Mouse (Mus musculus) limb, embryonic 13.5 days (tissue): ENCODE measurements around the gene Ncoa7. TPM values are rescaled to one million over a fixed set of nuclear protein-coding genes. Genes with fewer than 3 reads are reported as not detected.

Experiments used
- ATAC-seq: fragments of 200-750 bp; cut with Nextera tagmentation; 2 replicates; pipeline ENCODE4 v1.8.0; 2017; ENCODE audit warnings: low read depth, moderate number of reproducible peaks, moderate TSS enrichment; ENCODE audit not compliant: low FRiP score
- H3K27ac ChIP-seq: fragments of 300-500 bp; sonication (generic); 2 replicates; pipeline ENCODE4 v1.5.1; 2015; ENCODE audit warnings: inconsistent platforms, mild to moderate bottlenecking, moderate library complexity
- H3K27me3 ChIP-seq: fragments of 300-500 bp; sonication (generic); 2 replicates; pipeline ENCODE4 v1.6.1; 2015; ENCODE audit warnings: mild to moderate bottlenecking, inconsistent platforms
- H3K36me3 ChIP-seq: fragments of 300-500 bp; sonication (generic); 2 replicates; pipeline ENCODE4 v1.6.1; 2015; ENCODE audit warnings: inconsistent platforms, mild to moderate bottlenecking, moderate library complexity
- H3K4me1 ChIP-seq: fragments of 300-500 bp; sonication (generic); 2 replicates; pipeline ENCODE4 v1.6.1; 2015; ENCODE audit warnings: inconsistent platforms
- H3K4me2 ChIP-seq: fragments of 300-500 bp; sonication (generic); replicated peaks from 2 replicates; pipeline ENCODE4 v1.6.1; 2015; ENCODE audit warnings: inconsistent platforms, mild to moderate bottlenecking, moderate library complexity
- H3K4me3 ChIP-seq: fragments of 300-500 bp; sonication (generic); 2 replicates; pipeline ENCODE4 v1.5.1; 2015; ENCODE audit warnings: moderate library complexity, mild to moderate bottlenecking, inconsistent platforms
- H3K9ac ChIP-seq: fragments of 300-500 bp; sonication (generic); 2 replicates; pipeline ENCODE4 v1.6.1; 2015; ENCODE audit warnings: mild to moderate bottlenecking, inconsistent platforms
- H3K9me3 ChIP-seq: fragments of 300-500 bp; sonication (generic); 2 replicates; pipeline ENCODE4 v1.6.1; 2016; ENCODE audit warnings: inconsistent platforms
- WGBS: fragments of 180-500 bp; shearing (Covaris S2); methylation state at CpG from one replicate; pipeline ENCODE4 v1.1.7; 2015; 5-methylcytosine and 5-hydroxymethylcytosine counted together
- polyA plus RNA-seq: library from polyadenylated mRNA; unstranded; fragments of >200 nt; fragmentation: Nextera tagmentation; extraction: Ambion mirVana; gene quantifications from 2 replicates; pipeline ENCODE4 v1.2.1, GENCODE M21; 2015

Gene Ncoa7
- polyA plus RNA-seq, 1 experiment from 2014 or later = 8.3 TPM

DNA sequence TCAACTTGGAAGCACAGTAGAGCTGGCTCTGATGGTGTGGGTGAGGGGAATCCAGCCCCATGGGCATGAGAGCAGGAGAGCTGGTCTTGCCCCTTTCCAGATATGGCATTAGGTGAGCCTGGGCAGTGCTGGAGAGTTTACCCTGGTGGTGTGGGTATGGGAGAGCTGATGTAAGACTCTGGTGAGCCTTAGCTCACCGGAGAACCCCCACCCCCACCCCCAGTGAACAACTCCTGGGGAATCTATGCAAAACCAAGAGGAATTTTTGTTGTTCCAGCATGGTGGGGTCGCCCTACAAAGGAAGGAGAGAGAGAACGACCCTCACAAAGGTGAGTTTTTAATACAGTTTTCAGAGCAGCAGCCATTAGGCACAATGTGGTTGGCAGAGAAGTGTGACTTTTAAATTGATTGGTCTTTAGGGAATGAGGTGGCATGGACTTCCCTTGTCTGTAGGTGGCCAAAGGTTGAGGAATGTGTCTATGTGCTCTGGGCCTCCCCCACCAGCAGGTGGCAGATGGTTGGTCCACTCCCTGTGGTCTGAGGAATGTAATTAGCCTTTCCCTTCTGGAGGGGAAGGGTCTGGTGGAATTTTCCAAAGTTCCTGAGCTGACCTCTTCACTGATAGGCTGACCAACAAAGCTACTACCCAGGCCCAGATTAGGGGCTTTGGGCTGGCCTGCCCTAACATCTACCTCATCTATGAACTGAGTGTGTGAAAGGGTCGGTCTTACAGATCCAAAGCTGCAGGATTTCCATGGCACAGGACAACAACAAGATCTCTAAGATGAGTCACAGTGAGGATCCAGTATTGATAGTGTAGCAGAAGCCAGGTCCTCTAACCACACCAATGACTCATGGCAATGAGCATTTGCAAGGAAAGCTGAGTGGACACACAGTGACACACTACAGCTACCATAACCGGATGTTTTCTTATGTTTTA is 73.7 kb downstream of the Ncoa7 start:
- H3K36me3 ChIP-seq = no peaks in the 10 kb centered on the region
- WGBS = 87% methylated on average over 5 of the region's 5 CpGs
- no peak overlapping the region for H3K4me3 ChIP-seq
- no peaks in the 10 kb centered on the region for H3K4me1 ChIP-seq
- H3K4me2 ChIP-seq = no peak overlapping the region
- no peak overlapping the region for H3K9ac ChIP-seq
- H3K27ac ChIP-seq = no peak overlapping the region
- no peak; the same call in 1 of the 2 replicates for ATAC-seq
- H3K9me3 ChIP-seq = no peaks in the 10 kb centered on the region
- no peaks in the 10 kb centered on the region for H3K27me3 ChIP-seq

DNA sequence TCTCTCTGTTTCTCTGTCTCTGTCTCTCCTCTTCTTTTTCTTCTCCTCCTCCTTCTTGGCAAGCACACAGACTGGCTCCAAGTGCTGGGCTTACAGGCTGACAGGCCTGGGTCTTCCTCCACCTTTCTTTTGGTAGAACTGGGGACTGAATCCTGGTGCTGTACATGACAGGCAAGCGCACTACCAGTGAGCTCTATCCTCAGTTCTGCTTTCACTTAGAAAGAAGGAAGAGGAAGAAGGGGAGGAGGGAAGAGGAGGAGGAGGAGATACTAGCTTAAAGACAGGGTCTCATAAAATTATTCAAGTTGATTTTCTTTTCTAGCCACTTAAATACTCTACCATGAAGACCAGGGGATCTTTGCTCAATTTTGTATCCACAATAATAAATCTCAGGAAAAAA is 80.1 kb downstream of the Ncoa7 start:
- ATAC-seq = no peak
- Histone ChIP-seq H3K4me3 (no peak overlapping the region), H3K27ac (no peak overlapping the region), H3K4me1 (no peaks in the 10 kb centered on the region), H3K9me3 (no peaks in the 10 kb centered on the region), H3K27me3 (no peaks in the 10 kb centered on the region), H3K36me3 (peaks cover 5% of the 10 kb centered on the region; the same call in 1 of the 2 replicates), H3K4me2 (no peak overlapping the region), H3K9ac (no peak overlapping the region)
- WGBS = 96% methylated on average over 1 of the region's 1 CpGs

DNA sequence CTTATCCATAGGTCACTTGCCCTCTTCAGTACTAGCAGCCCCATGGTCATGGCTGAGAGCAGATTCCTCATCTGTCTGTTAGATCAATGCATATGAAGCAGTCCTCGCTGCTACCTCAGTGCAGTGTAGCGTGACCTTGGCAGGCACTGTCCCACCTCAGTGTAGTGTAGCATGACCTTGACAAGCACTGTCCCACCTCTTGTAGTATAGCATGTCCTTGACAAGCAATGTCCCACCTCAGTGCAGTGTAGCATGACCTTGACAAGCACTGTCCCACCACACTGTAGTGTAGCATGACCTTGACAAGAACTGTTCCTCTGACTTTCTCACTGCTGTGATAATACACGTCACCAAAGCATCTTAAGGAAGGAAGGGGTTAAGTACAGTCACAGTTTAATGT is 82.6 kb downstream of the Ncoa7 start:
- no peak overlapping the region for H3K4me3 ChIP-seq
- no peak overlapping the region for H3K27ac ChIP-seq
- no peak overlapping the region for H3K4me2 ChIP-seq
- peaks cover 5% of the 10 kb centered on the region; the same call in 1 of the 2 replicates for H3K36me3 ChIP-seq
- H3K9me3 ChIP-seq = no peaks in the 10 kb centered on the region
- no peak overlapping the region for H3K9ac ChIP-seq
- WGBS = 90% methylated on average over 3 of the region's 3 CpGs
- ATAC-seq = no peak
- H3K4me1 ChIP-seq = no peaks in the 10 kb centered on the region
- no peaks in the 10 kb centered on the region for H3K27me3 ChIP-seq

DNA sequence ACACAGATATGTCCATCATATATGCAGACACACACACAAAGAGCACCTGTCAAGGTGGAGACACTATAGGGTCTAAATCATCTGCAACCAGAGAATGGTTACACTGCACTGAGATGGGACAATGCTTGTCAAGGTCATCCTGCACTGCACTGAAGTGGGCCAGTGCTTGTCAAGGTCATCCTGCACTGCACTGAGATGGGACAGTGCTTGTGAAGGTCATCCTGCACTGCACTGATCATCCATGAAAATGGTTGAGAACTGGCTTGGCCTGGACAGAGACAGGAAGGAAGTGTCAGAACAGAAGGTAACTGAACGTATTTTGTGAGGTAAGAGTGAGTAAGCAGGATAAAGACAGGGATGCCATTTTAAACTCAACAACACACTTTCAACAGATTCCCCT is 83.2 kb downstream of the Ncoa7 start:
- WGBS = 82% methylated on average over 1 of the region's 1 CpGs
- Histone ChIP-seq H3K27me3 (no peaks in the 10 kb centered on the region), H3K9ac (no peak overlapping the region), H3K4me2 (no peak overlapping the region), H3K4me1 (no peaks in the 10 kb centered on the region), H3K9me3 (no peaks in the 10 kb centered on the region), H3K27ac (no peak overlapping the region), H3K36me3 (peaks cover 5% of the 10 kb centered on the region; the same call in 1 of the 2 replicates), H3K4me3 (no peak overlapping the region)
- no peak for ATAC-seq

DNA sequence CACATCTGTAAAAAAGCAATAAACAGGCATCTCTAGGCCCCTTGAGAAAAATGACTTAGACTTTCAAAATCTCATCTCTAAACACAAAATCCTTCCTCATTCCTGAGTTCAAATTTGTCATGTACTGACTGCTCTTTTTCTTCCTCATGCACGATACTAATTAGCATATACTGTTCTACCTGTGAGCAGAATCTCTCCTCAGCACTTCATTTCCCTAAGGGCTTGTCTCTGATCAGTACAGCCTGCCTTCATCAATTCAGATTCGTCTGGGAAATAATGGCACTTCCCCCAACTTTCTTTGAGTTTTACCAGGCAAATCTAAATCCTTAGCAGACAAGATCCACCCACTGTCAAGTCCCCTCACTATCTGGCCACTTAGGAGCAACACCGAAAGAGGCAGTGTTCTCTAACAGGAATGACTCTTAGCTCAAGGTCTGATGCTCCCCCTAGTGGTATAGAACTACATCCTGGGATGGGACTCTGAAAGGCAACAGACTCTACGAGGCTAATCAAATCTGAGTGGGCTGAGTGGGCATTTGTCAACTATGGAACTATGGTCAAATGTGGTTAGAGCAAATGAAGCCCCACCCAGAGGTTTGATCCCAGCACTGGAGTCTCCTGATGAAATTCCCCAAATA is 84.3 kb downstream of the Ncoa7 start:
- no peak overlapping the region for H3K4me2 ChIP-seq
- ATAC-seq = peak; percentile 51; the same call in 1 of the 2 replicates
- no peak overlapping the region for H3K9ac ChIP-seq
- no peaks in the 10 kb centered on the region for H3K27me3 ChIP-seq
- 24% methylated on average over 4 of the region's 4 CpGs for WGBS
- peaks cover 5% of the 10 kb centered on the region; the same call in 1 of the 2 replicates for H3K36me3 ChIP-seq
- no peaks in the 10 kb centered on the region for H3K4me1 ChIP-seq
- H3K27ac ChIP-seq = no peak overlapping the region
- no peak overlapping the region for H3K4me3 ChIP-seq
- H3K9me3 ChIP-seq = no peaks in the 10 kb centered on the region

DNA sequence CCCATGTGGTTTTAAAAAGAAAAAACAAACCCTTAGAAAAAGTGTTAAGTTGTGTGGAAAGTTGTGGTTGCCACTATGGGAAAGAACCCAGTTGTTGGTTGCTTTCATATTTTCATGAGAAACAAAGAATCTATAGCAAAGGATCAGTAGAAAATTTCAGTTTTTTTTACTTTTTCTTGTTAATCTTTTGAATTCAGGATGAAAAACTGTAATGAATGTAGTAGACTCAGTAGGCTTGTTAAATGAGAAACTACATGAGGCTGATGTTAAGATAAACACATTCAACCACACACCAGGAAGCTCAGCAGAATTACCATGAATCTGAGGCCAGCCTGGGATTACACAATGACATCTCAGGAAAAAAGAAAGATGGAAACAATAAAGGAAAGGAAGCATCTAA is 87.0 kb downstream of the Ncoa7 start:
- Histone ChIP-seq H3K27ac (no peak overlapping the region), H3K9me3 (no peaks in the 10 kb centered on the region), H3K36me3 (peaks cover 5% of the 10 kb centered on the region; the same call in 1 of the 2 replicates), H3K4me2 (no peak overlapping the region), H3K9ac (no peak overlapping the region), H3K4me3 (no peak overlapping the region), H3K27me3 (no peaks in the 10 kb centered on the region), H3K4me1 (no peaks in the 10 kb centered on the region)
- no peak for ATAC-seq

DNA sequence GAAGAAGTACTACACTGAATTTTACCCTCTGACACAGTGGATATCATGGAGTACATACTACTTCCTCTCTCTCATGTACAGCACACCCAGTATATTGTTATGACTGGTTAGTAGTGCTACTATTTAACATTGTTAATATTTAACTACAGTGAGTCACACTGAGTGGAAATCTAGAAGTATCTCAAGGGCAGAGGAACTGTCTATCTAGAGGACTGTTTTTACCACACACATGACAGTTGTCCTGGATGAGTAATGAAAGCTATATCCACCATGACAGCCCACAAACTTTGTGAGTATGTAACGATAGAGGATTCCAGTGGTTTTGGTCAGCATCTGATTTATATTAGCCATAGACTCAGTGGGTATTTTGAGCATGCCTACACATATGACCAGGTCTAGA is 90.6 kb downstream of the Ncoa7 start:
- Histone ChIP-seq H3K9ac (no peak overlapping the region), H3K27me3 (no peaks in the 10 kb centered on the region), H3K4me3 (no peak overlapping the region), H3K36me3 (no peaks in the 10 kb centered on the region), H3K9me3 (no peaks in the 10 kb centered on the region), H3K4me1 (no peaks in the 10 kb centered on the region), H3K27ac (no peak overlapping the region), H3K4me2 (no peak overlapping the region)
- ATAC-seq = no peak
- 68% methylated on average over 1 of the region's 1 CpGs for WGBS

DNA sequence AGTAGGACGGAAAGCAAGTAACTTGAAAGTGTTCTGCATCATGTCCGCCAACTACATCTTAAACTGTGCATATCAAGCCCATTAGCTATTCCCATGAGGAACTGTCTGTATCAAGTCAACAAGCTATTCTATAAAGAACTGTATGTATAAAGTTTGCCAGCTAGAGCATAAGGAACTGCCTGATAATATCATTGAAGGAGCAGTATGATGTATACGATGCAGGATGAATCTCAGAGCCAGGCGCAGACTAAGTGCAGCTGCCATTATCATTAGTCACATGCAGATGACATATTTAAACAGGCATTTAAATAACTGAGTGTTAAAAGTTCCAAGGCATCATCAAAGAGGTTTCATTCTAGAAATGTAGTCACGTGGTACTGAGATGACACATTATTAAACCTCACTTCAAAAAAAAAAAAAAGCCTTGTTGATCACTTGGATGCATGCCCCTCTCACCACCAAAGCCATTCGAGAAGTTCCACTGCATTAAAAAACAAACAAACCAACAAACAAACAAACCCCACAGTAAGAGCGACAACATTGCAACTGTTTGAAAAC is 93.2 kb downstream of the Ncoa7 start:
- 88% methylated on average over 7 of the region's 7 CpGs for WGBS
- ATAC-seq = no peak
- H3K4me2 ChIP-seq = no peak overlapping the region
- no peaks in the 10 kb centered on the region for H3K27me3 ChIP-seq
- H3K27ac ChIP-seq = no peak overlapping the region
- no peak overlapping the region for H3K4me3 ChIP-seq
- no peak overlapping the region for H3K9ac ChIP-seq
- no peaks in the 10 kb centered on the region for H3K4me1 ChIP-seq
- H3K36me3 ChIP-seq = no peaks in the 10 kb centered on the region
- no peaks in the 10 kb centered on the region for H3K9me3 ChIP-seq

DNA sequence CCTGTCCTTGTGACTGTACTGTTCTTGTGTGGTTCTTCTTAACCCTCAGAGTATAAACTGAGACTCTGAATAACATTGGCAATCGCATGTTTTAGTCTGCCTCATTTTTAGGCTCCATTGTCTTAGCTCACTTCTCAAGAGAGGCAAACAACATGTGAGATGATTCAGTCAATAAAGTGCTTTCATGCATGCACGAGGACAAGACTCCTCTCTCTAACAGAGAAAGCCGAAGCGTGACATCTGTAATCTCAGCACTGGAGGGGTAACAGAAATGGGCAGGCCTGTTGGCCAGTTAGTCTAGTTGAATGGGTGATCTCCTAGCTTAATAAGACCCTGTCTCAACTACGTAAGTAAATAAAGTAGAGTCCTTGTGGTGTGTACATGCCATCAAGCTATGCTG is 95.1 kb downstream of the Ncoa7 start:
- Histone ChIP-seq H3K36me3 (no peaks in the 10 kb centered on the region), H3K4me3 (no peak overlapping the region), H3K27me3 (no peaks in the 10 kb centered on the region), H3K9me3 (no peaks in the 10 kb centered on the region), H3K27ac (no peak overlapping the region), H3K9ac (no peak overlapping the region), H3K4me2 (no peak overlapping the region), H3K4me1 (no peaks in the 10 kb centered on the region)
- 92% methylated on average over 5 of the region's 5 CpGs for WGBS
- ATAC-seq = no peak

DNA sequence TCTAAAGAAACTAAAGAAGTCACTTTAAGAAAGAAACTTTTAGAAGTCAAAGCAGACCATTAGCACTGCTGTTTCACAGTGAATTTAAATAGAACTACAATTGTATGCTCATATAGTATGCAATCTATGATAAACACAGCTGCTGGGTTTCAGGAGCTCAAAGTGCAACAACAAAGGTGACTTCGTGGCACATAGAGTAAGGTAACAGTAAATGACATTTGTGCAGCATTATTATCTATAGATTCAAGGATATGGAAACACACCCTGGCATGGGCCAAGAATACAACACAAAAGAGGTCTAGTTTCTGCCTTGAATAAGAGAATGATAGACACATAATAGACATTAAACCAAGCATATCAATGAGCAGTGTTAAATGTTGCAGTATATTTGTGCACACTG is 100.5 kb downstream of the Ncoa7 start:
- Histone ChIP-seq H3K4me2 (no peak overlapping the region), H3K36me3 (peaks cover 4% of the 10 kb centered on the region; the same call in 1 of the 2 replicates)
- WGBS = 89% methylated on average over 1 of the region's 1 CpGs

DNA sequence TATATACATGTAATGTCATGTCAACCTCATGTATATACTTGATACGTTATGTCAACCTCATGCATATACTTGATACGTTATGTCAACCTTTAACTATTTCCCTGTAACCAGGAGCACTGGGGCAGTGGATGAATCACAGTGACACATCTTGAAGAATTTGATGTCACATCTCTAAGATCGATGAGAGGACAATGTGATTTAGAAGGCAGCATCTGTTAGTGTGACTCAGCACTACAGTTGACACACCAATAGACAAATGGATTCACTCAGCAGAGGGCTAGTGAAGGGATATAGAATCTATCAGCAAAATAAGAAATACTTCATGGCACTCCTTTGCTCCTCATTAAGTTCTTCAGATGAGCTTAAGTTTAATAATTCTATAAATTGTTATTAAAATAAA is 116.3 kb downstream of the Ncoa7 start:
- WGBS = 93% methylated on average over 3 of the region's 3 CpGs
- H3K9ac ChIP-seq = no peak overlapping the region
- H3K27ac ChIP-seq = no peak overlapping the region
- no peak overlapping the region for H3K4me2 ChIP-seq
- H3K4me3 ChIP-seq = no peak overlapping the region
- peaks cover 20% of the 10 kb centered on the region for H3K36me3 ChIP-seq
- no peaks in the 10 kb centered on the region for H3K4me1 ChIP-seq
- H3K9me3 ChIP-seq = no peaks in the 10 kb centered on the region
- H3K27me3 ChIP-seq = no peaks in the 10 kb centered on the region
- ATAC-seq = no peak

More for the DNA sequence above, 100.5 kb downstream of the Ncoa7 start:
- Histone ChIP-seq H3K9me3 (no peaks in the 10 kb centered on the region), H3K27me3 (no peaks in the 10 kb centered on the region), H3K4me3 (no peak overlapping the region), H3K27ac (no peak overlapping the region), H3K9ac (no peak overlapping the region), H3K4me1 (no peaks in the 10 kb centered on the region)
- no peak for ATAC-seq

DNA sequence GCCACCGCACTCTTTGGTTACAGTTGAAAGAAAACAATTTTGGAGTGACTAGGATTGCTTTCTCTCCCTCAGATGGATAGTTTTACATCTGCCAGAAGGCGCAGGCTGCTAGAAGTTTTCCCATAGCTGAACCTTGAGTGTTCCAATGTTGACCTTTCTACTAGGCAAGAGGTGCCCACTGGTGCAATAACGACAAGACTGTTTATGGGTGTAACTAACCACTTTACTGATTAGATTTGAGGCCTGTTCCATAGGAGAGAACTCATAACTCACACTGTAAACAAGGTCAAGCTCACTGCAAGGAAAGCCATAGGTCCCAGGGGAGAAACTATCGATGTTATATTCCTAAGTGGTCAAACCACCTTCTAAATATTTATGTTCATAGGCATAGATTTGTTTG is 119.7 kb downstream of the Ncoa7 start:
- Histone ChIP-seq H3K36me3 (no peaks in the 10 kb centered on the region; the same call in 1 of the 2 replicates), H3K9ac (no peak overlapping the region), H3K27ac (no peak overlapping the region), H3K4me1 (no peaks in the 10 kb centered on the region), H3K4me3 (no peak overlapping the region), H3K27me3 (no peaks in the 10 kb centered on the region), H3K4me2 (no peak overlapping the region), H3K9me3 (no peaks in the 10 kb centered on the region)
- WGBS = 79% methylated on average over 4 of the region's 4 CpGs
- no peak for ATAC-seq
